Mouse (Mus musculus): ENCODE data around the gene Panx2. TPM values are rescaled to one million over a fixed set of nuclear protein-coding genes. Genes with fewer than 3 reads are reported as not detected.

The Panx2 gene
- polyA plus RNA-seq, 1 experiment from 2014 or later = 2.4 TPM

DNA sequence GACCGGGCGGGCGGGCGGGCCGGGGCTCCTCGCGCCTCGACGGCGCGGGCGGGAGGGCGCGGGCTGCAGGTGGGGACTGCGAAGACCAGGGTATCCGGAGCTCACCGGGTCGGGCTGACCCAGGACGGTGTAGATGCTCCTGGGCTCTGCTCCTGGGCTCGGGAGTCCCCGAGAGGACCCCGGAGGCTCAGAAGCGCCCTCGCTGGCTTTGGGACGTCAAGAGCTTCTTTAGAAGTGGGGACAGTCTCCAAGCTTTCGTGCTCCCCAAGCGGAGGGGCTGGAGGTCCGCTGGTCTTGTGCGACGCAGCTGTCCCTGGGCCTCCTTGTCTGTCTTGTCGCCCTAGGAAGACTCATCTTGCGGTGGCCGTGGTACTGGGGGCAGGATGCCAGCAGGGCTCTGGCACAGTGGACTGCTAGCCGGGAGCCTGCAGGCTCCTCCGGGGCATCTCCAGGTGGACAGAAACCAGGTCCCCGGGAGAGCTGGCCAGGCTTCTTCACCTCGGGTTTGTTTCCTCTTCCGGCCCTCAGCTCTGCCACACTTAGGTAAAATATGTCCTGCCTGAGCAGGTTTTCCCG lies 16.7 kb downstream of the Panx2 start:
- peak overlapping the region; percentile 74 for H3K4me3 ChIP-seq
- H3K4me1 ChIP-seq = peaks cover 34% of the 10 kb centered on the region
- peak overlapping the region; percentile 91 for H3K4me2 ChIP-seq
- ATAC-seq = peak; percentile 77; the same call in 1 of the 2 replicates
- peak overlapping the region; percentile 90 for H3K9ac ChIP-seq
- under 1% methylated on average over 37 of the region's 39 CpGs for WGBS
- H3K36me3 ChIP-seq (ENCODE audit: poor library complexity, severe bottlenecking) = peaks cover 11% of the 10 kb centered on the region
- no peaks in the 10 kb centered on the region for H3K27me3 ChIP-seq
- H3K9me3 ChIP-seq (replicated peaks) = no peaks in the 10 kb centered on the region
- peak overlapping the region; percentile 76 for H3K27ac ChIP-seq

DNA sequence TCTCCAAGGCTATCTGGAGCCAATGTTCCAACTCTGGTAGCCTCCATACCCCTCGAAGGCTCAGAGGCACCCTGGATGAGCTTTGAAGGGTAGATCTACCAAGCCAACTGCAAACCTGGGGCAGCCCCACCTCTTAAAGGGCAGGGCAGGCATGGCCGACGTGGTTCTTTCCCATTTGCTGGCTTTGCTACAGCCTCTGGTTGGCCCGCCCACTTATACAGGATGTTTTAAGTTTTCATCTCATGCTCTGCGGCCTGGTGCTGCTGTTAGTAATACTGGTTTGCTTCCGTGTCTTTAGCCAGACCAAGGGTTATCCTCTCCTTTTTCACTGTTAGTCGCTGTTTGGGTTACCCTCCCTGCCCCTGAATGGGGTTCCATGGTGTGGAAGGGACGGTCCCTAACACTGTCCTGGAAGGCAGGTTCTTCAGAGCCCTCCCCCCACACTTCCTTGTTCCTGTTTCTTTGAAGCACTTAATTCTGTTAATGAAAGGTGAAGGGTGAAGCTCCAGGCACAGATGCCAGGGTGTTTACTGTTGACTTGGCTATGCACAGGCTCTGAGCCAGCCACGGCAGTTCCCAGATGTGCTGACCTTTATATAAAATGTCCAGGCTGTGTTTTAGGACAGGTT lies 18.8 kb downstream of the Panx2 start:
- Histone ChIP-seq H3K27me3 (no peaks in the 10 kb centered on the region), H3K9ac (peak overlapping the region; percentile 90), H3K4me2 (peak overlapping the region; percentile 91), H3K4me1 (peaks cover 34% of the 10 kb centered on the region), H3K4me3 (no peak overlapping the region), H3K9me3 (replicated peaks) (no peaks in the 10 kb centered on the region), H3K36me3 (ENCODE audit: poor library complexity, severe bottlenecking) (peaks cover 31% of the 10 kb centered on the region), H3K27ac (no peak overlapping the region)
- no peak for ATAC-seq
- 83% methylated on average over 9 of the region's 9 CpGs for WGBS

DNA sequence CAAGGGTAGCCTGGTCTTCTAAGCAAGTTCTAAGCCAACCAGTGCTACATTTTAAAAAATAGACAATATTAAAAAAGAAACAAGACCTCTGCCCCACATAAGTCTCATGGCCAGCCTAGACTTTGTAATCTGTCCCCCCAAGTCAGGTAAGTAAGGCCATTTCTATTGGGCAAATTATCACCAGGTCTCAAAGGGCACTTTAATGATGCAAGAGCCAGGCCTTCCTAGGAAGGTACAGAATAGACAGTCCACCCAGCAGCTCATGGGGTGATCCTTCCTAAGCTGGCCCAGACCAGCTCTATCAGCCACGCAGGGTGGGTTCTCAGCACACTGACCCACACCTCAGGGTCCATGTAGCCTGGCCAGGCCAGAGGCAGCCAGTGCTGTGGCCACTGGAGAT lies 24.4 kb downstream of the Panx2 start:
- H3K27ac ChIP-seq = no peak overlapping the region
- H3K4me3 ChIP-seq = no peak overlapping the region
- H3K27me3 ChIP-seq = no peaks in the 10 kb centered on the region
- peaks cover 70% of the 10 kb centered on the region for H3K36me3 ChIP-seq (ENCODE audit: poor library complexity, severe bottlenecking)
- 97% methylated on average over 1 of the region's 1 CpGs for WGBS
- no peak overlapping the region for H3K9ac ChIP-seq
- ATAC-seq = no peak
- H3K4me1 ChIP-seq = peaks cover 9% of the 10 kb centered on the region
- H3K9me3 ChIP-seq (replicated peaks) = no peaks in the 10 kb centered on the region
- H3K4me2 ChIP-seq = no peak overlapping the region

DNA sequence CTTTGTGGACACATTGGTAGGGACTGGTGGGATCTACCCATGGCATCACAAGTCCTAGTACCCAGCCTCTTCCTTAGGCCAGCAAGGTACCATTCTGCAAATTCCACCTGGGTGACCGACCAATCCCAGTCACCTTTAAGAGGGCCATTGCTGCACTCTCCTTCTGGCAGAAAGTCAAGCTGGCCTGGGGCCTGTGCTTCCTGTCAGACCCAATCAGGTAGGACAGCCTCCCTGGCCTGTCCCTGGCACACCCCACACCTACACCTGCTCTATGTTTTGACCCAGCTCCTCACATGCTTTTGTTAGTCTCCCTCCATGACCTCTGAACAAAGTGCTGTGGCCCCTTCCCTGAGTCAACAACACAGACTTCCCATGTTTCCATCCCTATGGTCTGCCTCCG lies 25.3 kb downstream of the Panx2 start:
- no peak for ATAC-seq

GRCm38 (mm10) chr15:89088607-89089247 lies 29.2 kb downstream of the Panx2 start, which contains the start of gene Selenoo:
Selenoo (plus strand) TSS chr15:89089084.
- Histone ChIP-seq H3K27me3 (no peaks in the 10 kb centered on the region), H3K4me1 (peaks cover 23% of the 10 kb centered on the region), H3K9ac (peak within 1 kb of the TSS; percentile 97), H3K9me3 (replicated peaks) (no peaks in the 10 kb centered on the region), H3K4me2 (peak within 1 kb of the TSS; percentile 99), H3K36me3 (ENCODE audit: poor library complexity, severe bottlenecking) (peaks cover 51% of the 10 kb centered on the region), H3K27ac (peak within 1 kb of the TSS; percentile 75), H3K4me3 (peak within 1 kb of the TSS; percentile 99)
- WGBS = 2% methylated on average over 35 of the region's 38 CpGs
- peak; percentile 93 for ATAC-seq

More for the DNA sequence above, 25.3 kb downstream of the Panx2 start:
- no peaks in the 10 kb centered on the region for H3K27me3 ChIP-seq
- no peaks in the 10 kb centered on the region for H3K9me3 ChIP-seq (replicated peaks)
- H3K4me1 ChIP-seq = peaks cover 13% of the 10 kb centered on the region
- H3K4me3 ChIP-seq = no peak overlapping the region
- no peak overlapping the region for H3K4me2 ChIP-seq
- no peak overlapping the region for H3K9ac ChIP-seq
- H3K36me3 ChIP-seq (ENCODE audit: poor library complexity, severe bottlenecking) = peaks cover 69% of the 10 kb centered on the region
- no peak overlapping the region for H3K27ac ChIP-seq
- WGBS = 83% methylated on average over 2 of the region's 2 CpGs

GRCm38 (mm10) chr15:89089248-89090051 lies 29.9 kb downstream of the Panx2 start:
- ATAC-seq = peak; percentile 65; the same call in 1 of the 2 replicates
- Histone ChIP-seq H3K36me3 (ENCODE audit: poor library complexity, severe bottlenecking) (peaks cover 51% of the 10 kb centered on the region), H3K4me3 (peak overlapping the region; percentile 99), H3K4me2 (peak overlapping the region; percentile 99), H3K4me1 (peaks cover 23% of the 10 kb centered on the region), H3K9ac (peak overlapping the region; percentile 97), H3K27me3 (no peaks in the 10 kb centered on the region), H3K9me3 (replicated peaks) (no peaks in the 10 kb centered on the region), H3K27ac (peak overlapping the region; percentile 75)
- 3% methylated on average over 66 of the region's 68 CpGs for WGBS

DNA sequence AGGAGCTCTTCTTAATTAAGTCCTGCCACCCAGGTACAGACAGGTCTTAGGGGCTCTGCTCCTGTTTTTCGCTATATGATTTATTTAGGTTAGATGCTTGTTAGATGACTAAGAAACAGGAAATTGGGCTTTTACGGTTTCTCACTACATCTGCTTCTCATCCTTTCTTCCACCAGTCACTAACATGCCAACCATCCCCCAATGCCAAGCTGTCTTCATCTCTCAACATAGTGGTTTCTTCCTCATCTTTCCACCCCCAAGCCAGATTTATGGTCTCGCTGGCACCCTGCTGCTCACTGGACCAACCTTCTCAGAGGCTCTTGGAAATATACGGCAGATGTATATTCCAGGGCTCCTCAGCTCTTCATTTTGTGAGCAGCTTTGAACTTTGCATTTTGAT lies 31.1 kb downstream of the Panx2 start:
- ATAC-seq = no peak
- WGBS = 91% methylated on average over 4 of the region's 4 CpGs
- no peak overlapping the region for H3K4me3 ChIP-seq
- no peaks in the 10 kb centered on the region for H3K27me3 ChIP-seq
- no peaks in the 10 kb centered on the region for H3K9me3 ChIP-seq (replicated peaks)
- no peak overlapping the region for H3K9ac ChIP-seq
- peak overlapping the region; percentile 99; the same call in 1 of the 2 replicates for H3K4me2 ChIP-seq
- peaks cover 51% of the 10 kb centered on the region for H3K36me3 ChIP-seq (ENCODE audit: poor library complexity, severe bottlenecking)
- peaks cover 23% of the 10 kb centered on the region for H3K4me1 ChIP-seq
- H3K27ac ChIP-seq = no peak overlapping the region

GRCm38 (mm10) chr15:89092181-89092580 lies 32.6 kb downstream of the Panx2 start:
- WGBS = 82% methylated on average over 5 of the region's 5 CpGs
- peaks cover 52% of the 10 kb centered on the region for H3K36me3 ChIP-seq (ENCODE audit: poor library complexity, severe bottlenecking)
- H3K4me1 ChIP-seq = peaks cover 23% of the 10 kb centered on the region
- H3K27ac ChIP-seq = no peak overlapping the region
- no peaks in the 10 kb centered on the region for H3K27me3 ChIP-seq
- no peaks in the 10 kb centered on the region for H3K9me3 ChIP-seq (replicated peaks)
- H3K4me2 ChIP-seq = no peak overlapping the region
- no peak overlapping the region for H3K4me3 ChIP-seq
- H3K9ac ChIP-seq = no peak overlapping the region
- ATAC-seq = no peak

- Histone ChIP-seq H3K4me3 (no peak overlapping the region), H3K4me1 (no peaks in the 10 kb centered on the region), H3K9ac (no peak overlapping the region), H3K36me3 (ENCODE audit: poor library complexity, severe bottlenecking) (peaks cover 100% of the 10 kb centered on the region), H3K4me2 (no peak overlapping the region), H3K9me3 (replicated peaks) (no peaks in the 10 kb centered on the region), H3K27ac (no peak overlapping the region), H3K27me3 (no peaks in the 10 kb centered on the region)
- 84% methylated on average over 5 of the region's 5 CpGs for WGBS
- no peak for ATAC-seq
Observed at GRCm38 (mm10) chr15:89097450-89097849, 37.9 kb downstream of the Panx2 start.

GRCm38 (mm10) chr15:89098616-89099015 lies 39.1 kb downstream of the Panx2 start:
- H3K27me3 ChIP-seq = no peaks in the 10 kb centered on the region
- H3K9ac ChIP-seq = no peak overlapping the region
- 90% methylated on average over 7 of the region's 7 CpGs for WGBS
- H3K4me1 ChIP-seq = no peaks in the 10 kb centered on the region
- H3K4me2 ChIP-seq = no peak overlapping the region
- no peak overlapping the region for H3K27ac ChIP-seq
- H3K36me3 ChIP-seq (ENCODE audit: poor library complexity, severe bottlenecking) = peaks cover 100% of the 10 kb centered on the region
- no peak for ATAC-seq
- H3K4me3 ChIP-seq = no peak overlapping the region
- no peaks in the 10 kb centered on the region for H3K9me3 ChIP-seq (replicated peaks)

GRCm38 (mm10) chr15:89100823-89101222 lies 41.3 kb downstream of the Panx2 start:
- H3K9ac ChIP-seq = no peak overlapping the region
- H3K4me1 ChIP-seq = no peaks in the 10 kb centered on the region
- H3K27me3 ChIP-seq = no peaks in the 10 kb centered on the region
- H3K27ac ChIP-seq = no peak overlapping the region
- peaks cover 100% of the 10 kb centered on the region for H3K36me3 ChIP-seq (ENCODE audit: poor library complexity, severe bottlenecking)
- no peak for ATAC-seq
- no peak overlapping the region for H3K4me2 ChIP-seq
- no peaks in the 10 kb centered on the region for H3K9me3 ChIP-seq (replicated peaks)
- WGBS = 92% methylated on average over 12 of the region's 12 CpGs
- no peak overlapping the region for H3K4me3 ChIP-seq

GRCm38 (mm10) chr15:89102646-89103045 lies 43.1 kb downstream of the Panx2 start:
- no peak overlapping the region for H3K4me2 ChIP-seq
- ATAC-seq = no peak
- H3K4me1 ChIP-seq = no peaks in the 10 kb centered on the region
- H3K4me3 ChIP-seq = no peak overlapping the region
- no peaks in the 10 kb centered on the region for H3K27me3 ChIP-seq
- H3K9me3 ChIP-seq (replicated peaks) = no peaks in the 10 kb centered on the region
- H3K9ac ChIP-seq = no peak overlapping the region
- no peak overlapping the region for H3K27ac ChIP-seq
- 61% methylated on average over 5 of the region's 5 CpGs for WGBS
- H3K36me3 ChIP-seq (ENCODE audit: poor library complexity, severe bottlenecking) = peaks cover 100% of the 10 kb centered on the region
